Mouse (Mus musculus) lung, embryonic 14.5 days (tissue): Measurements from ENCODE around the gene Mettl2. TPM values are rescaled to one million over a fixed set of nuclear protein-coding genes. Genes with fewer than 3 reads are reported as not detected.

Source experiments
- ATAC-seq: fragments of 200-750 bp; cut with Nextera tagmentation; 2 replicates; pipeline ENCODE4 v1.8.0; 2017; ENCODE audit warnings: mild to moderate bottlenecking, moderate TSS enrichment, moderate library complexity; ENCODE audit not compliant: insufficient read depth
- DNase-seq: peaks from one replicate; pipeline ENCODE4 v3.0.0-alpha.2; 2015
- H3K27ac ChIP-seq: fragments of 300-500 bp; sonication (generic); 2 replicates; pipeline ENCODE4 v1.5.1; 2014; ENCODE audit warnings: low read depth, mild to moderate bottlenecking, moderate library complexity
- H3K27me3 ChIP-seq: fragments of 300-500 bp; sonication (generic); 2 replicates; pipeline ENCODE4 v1.6.1; 2014; ENCODE audit warnings: low read length, control low read depth; ENCODE audit not compliant: insufficient read depth
- H3K36me3 ChIP-seq: fragments of 300-500 bp; sonication (generic); 2 replicates; pipeline ENCODE4 v1.6.1; 2014; ENCODE audit warnings: control low read depth; ENCODE audit not compliant: insufficient read depth
- H3K4me1 ChIP-seq: fragments of 300-500 bp; sonication (generic); 2 replicates; pipeline ENCODE4 v1.6.1; 2014; ENCODE audit warnings: antibody characterized with exemption, control low read depth; ENCODE audit not compliant: insufficient read depth
- H3K4me2 ChIP-seq: fragments of 300-500 bp; sonication (generic); 2 replicates; pipeline ENCODE4 v1.6.1; 2014; ENCODE audit warnings: mild to moderate bottlenecking
- H3K4me3 ChIP-seq: fragments of 300-500 bp; sonication (generic); 2 replicates; pipeline ENCODE4 v1.5.1; 2014; ENCODE audit warnings: low read depth, low read length
- H3K9ac ChIP-seq: fragments of 300-500 bp; sonication (generic); 2 replicates; pipeline ENCODE4 v1.6.1; 2014
- H3K9me3 ChIP-seq: fragments of 300-500 bp; sonication (generic); 2 replicates; pipeline ENCODE4 v1.6.1; 2016; ENCODE audit warnings: low read depth, low read length, control low read depth
- CTCF ChIP-seq: IDR thresholded peaks from 2 replicates; pipeline ENCODE4 v1.5.1; 2016; ENCODE audit warnings: antibody characterized with exemption, low read depth
- WGBS: fragments of 180-500 bp; shearing (Covaris S2); extraction: QIAGEN DNeasy Blood & Tissue Kit; methylation state at CpG from one replicate; pipeline ENCODE4 v1.1.7; 2014; 5-methylcytosine and 5-hydroxymethylcytosine counted together
- polyA plus RNA-seq: library from polyadenylated mRNA; unstranded; fragments of >200 nt; fragmentation: Nextera tagmentation; extraction: Ambion mirVana; gene quantifications from 2 replicates; pipeline ENCODE4 v1.2.1, GENCODE M21; 2014

The Mettl2 gene
- polyA plus RNA-seq, 1 experiment from 2014 or later = 46.8 TPM

DNA sequence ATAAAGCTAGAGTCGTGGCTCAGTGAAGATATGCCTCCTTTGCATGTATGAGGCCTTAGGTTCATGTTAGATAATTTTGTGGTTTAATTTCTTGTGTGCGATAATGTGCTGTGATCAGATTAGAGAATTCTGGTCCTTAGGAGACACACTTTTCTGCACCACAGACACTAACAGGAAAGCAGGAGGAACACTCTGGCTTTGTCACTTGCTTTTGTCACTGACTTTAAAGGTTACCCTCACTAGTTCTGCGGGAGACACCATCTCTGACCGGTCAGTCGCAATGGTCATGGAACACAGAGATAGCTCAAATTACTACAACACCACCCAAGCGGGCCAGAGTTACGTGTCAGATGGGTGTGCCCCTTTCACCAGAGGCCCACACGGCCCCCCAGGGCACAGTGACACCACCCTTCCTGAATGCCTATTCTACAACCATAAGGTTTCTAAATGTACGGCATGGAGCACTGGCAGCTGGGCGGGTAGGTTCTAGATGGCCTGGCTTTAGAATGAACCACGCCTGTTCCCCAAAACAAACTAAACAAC is 26.2 kb downstream of the Mettl2 start:
- Histone ChIP-seq H3K27ac (no peak overlapping the region), H3K4me3 (no peak overlapping the region), H3K4me1 (peaks cover 12% of the 10 kb centered on the region), H3K36me3 (no peaks in the 10 kb centered on the region), H3K27me3 (no peaks in the 10 kb centered on the region), H3K9ac (no peak overlapping the region), H3K9me3 (no peaks in the 10 kb centered on the region), H3K4me2 (no peak overlapping the region)
- DNase-seq (no peak), ATAC-seq (no peak)
- 74% methylated on average over 11 of the region's 11 CpGs for WGBS
- TF ChIP-seq CTCF = no peak

DNA sequence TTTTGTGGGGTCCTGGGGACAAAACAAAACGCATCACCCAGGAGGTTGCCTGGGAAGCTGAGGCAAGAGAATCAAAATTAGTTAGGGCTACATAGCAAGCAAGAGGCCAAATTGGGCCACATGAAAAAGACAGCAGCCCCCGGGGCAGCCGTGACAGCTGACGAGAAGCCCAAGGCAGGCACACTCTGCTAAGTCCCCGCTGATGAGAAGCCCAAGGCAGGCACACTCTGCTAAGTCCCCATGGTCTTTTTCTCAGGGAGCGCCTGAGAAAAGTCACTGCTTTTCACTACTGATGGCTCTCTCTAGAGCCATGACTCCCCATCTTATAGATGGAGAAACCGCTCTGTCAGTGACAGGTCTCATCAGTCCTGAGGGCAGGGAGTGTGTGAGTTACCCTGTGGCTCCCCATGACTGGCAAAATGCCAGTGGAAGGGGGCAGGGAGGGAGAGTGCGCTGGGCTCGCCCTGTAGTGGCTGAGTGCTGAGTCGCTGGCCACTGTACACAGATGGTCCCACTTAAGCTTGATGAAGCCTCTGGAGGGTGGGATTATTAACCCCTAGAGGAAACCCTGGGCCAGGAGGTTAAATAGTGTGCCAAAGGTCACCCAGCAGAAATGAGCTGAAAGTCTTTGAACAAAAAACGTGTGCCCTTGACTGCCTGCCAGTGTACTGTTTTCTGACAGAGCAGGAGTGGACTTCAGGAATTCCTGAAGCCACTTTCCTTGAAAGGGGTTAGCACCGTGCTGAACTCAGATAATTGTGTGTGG is 27.0 kb downstream of the Mettl2 start:
- Histone ChIP-seq H3K27me3 (no peaks in the 10 kb centered on the region), H3K4me2 (peak overlapping the region; percentile 29; the same call in 1 of the 2 replicates), H3K9me3 (no peaks in the 10 kb centered on the region), H3K4me3 (no peak overlapping the region), H3K36me3 (no peaks in the 10 kb centered on the region), H3K27ac (peak overlapping the region; percentile 46), H3K4me1 (peaks cover 12% of the 10 kb centered on the region), H3K9ac (no peak overlapping the region)
- TF ChIP-seq CTCF = no peak
- WGBS = 13% methylated on average over 12 of the region's 12 CpGs
- peak; percentile 87 for ATAC-seq
- DNase-seq = peak; percentile 84

DNA sequence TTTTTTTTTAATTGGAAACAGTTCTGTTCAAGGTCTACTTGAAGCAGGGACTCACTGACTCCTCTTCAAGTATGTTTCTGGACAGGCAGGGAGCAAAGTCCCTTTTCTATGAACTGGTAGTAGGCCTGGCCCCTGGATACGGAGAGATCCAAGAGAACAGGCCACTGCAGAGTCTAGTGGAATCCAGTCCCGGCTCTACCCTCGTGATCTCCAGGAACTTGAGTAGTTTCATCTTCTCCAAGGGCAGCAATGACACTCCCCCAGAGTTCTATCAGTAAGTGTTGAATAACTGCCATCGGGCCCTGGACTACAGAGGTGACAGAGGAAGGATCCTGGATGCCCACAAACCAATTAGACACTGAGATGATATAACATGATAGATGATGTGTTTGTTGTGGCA is 29.7 kb downstream of the Mettl2 start:
- no peak for TF ChIP-seq CTCF
- H3K36me3 ChIP-seq = no peaks in the 10 kb centered on the region
- peak; percentile 57 for DNase-seq
- 20% methylated on average over 4 of the region's 4 CpGs for WGBS
- H3K27ac ChIP-seq = no peak overlapping the region; the same call in 1 of the 2 replicates
- H3K27me3 ChIP-seq = no peaks in the 10 kb centered on the region
- no peaks in the 10 kb centered on the region for H3K9me3 ChIP-seq
- H3K4me1 ChIP-seq = peaks cover 12% of the 10 kb centered on the region
- no peak for ATAC-seq
- no peak overlapping the region for H3K4me3 ChIP-seq
- H3K4me2 ChIP-seq = no peak overlapping the region
- H3K9ac ChIP-seq = no peak overlapping the region

DNA sequence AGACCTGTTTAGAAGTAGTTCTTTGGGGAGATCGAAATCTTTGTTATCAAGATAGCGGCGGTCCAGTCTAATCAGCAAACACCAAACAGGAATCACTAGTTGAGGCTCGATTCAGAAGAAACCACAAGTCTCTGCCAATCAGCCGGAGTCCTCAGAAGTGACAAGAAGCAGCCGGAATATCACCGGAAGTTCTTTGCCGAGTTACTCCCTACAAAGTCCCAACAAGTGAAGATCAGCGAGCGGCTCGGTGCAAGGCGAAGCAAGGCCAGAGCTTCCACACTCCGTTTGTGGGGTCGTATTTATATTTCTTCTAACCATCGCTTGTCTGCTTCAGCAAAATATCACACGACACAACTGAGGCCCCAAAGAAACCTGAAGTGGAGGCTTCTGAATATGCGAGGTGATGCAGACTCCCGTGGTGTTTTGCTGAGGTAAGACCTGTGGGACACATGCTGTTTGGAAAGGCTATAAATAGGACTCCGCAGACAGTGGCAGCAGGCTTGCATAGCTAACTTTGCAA is 30.6 kb downstream of the Mettl2 start:
- WGBS = 69% methylated on average over 19 of the region's 19 CpGs
- no peak overlapping the region for H3K4me3 ChIP-seq
- no peaks in the 10 kb centered on the region for H3K9me3 ChIP-seq
- H3K4me2 ChIP-seq = no peak overlapping the region
- H3K27ac ChIP-seq = no peak overlapping the region
- no peaks in the 10 kb centered on the region for H3K36me3 ChIP-seq
- H3K9ac ChIP-seq = no peak overlapping the region
- ATAC-seq = no peak
- H3K4me1 ChIP-seq = peaks cover 12% of the 10 kb centered on the region
- no peak for TF ChIP-seq CTCF
- DNase-seq = no peak
- H3K27me3 ChIP-seq = no peaks in the 10 kb centered on the region

DNA sequence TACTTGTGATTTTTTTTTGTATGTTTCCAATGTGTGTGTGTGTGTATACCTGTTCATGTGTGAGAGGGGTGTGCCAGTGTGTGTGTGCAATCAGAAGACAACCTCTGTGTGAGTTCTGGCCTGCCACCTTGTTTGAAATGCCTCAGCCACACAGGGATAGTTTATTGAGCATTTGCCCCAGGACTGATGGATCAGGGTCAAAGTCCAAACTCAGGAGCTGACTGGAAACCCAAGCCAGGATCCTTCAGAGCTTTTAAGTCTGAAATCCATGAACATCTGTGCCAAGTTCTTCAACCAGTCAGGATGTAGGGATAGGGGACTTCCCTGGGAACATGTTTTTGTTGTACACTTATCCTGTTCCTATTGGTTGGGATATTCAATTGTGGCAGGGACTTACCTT is 31.8 kb downstream of the Mettl2 start:
- Histone ChIP-seq H3K9ac (no peak overlapping the region), H3K4me3 (no peak overlapping the region), H3K4me2 (no peak overlapping the region), H3K27ac (no peak overlapping the region), H3K4me1 (peaks cover 10% of the 10 kb centered on the region), H3K36me3 (no peaks in the 10 kb centered on the region), H3K9me3 (no peaks in the 10 kb centered on the region; the same call in 1 of the 2 replicates), H3K27me3 (no peaks in the 10 kb centered on the region)
- no peak for TF ChIP-seq CTCF
- ATAC-seq (no peak), DNase-seq (no peak)

DNA sequence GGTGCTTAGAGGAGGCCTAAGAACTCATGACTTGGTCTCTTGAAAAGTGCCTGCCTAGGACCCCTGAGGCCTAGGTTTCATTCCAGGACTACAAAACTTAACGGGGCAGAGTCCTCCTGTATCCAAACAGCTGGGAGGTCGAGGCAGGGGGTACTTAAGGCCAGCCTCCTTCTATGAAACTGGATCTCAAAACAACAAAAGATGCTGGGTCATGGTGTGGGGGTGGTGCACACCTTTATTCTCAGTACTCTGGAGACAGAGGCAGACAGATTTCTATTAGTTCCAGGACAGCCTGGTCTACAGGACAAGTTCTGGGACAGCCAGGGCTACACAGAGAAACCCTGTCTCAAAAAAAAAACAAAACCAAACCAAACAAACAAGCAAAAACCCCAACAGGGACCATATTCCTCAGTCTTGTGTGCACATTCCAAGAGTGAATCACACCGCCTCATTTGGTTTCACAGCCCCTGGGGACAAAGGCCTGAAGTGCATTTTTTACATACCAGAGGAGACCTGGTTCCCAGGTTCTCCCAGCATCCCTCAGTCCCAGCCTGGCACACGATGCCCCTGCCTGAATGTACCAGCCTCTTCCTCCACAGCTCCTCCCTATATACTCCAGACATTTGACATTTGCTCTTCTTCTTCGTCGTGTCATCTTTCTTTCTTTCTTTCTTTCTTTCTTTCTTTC is 33.6 kb downstream of the Mettl2 start:
- peak; percentile 34 for DNase-seq
- WGBS = 52% methylated on average over 6 of the region's 6 CpGs
- Histone ChIP-seq H3K36me3 (no peaks in the 10 kb centered on the region), H3K4me3 (no peak overlapping the region), H3K9ac (no peak overlapping the region), H3K27ac (no peak overlapping the region), H3K9me3 (peaks cover 6% of the 10 kb centered on the region; the same call in 1 of the 2 replicates), H3K4me1 (peaks cover 3% of the 10 kb centered on the region; the same call in 1 of the 2 replicates), H3K4me2 (no peak overlapping the region), H3K27me3 (no peaks in the 10 kb centered on the region)
- no peak for ATAC-seq
- TF ChIP-seq CTCF = no peak

DNA sequence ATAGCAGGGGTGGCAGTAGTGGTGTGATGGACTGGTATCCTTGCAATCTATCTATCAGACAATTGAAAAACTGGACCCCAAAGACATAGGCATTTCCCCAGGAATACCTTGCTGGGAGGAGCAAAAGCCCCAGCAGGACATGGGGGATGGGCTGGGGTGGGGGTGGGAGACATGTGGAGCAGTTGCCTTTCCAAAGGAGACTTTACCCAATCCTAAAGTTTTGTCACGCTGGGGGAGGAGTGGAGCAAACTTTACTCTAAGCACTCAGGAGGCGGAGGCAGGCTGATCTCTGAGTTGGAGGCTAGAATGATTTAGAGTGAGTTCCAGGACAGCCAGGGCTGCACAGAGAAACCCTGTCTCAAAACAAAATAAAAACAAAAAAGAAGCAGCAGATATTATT is 35.2 kb downstream of the Mettl2 start:
- H3K4me2 ChIP-seq = no peak overlapping the region
- no peaks in the 10 kb centered on the region for H3K36me3 ChIP-seq
- TF ChIP-seq CTCF = no peak
- 81% methylated on average over 2 of the region's 2 CpGs for WGBS
- no peak overlapping the region for H3K9ac ChIP-seq
- no peak overlapping the region for H3K4me3 ChIP-seq
- H3K9me3 ChIP-seq = peaks cover 12% of the 10 kb centered on the region; the same call in 1 of the 2 replicates
- H3K27me3 ChIP-seq = no peaks in the 10 kb centered on the region
- H3K4me1 ChIP-seq = no peaks in the 10 kb centered on the region
- DNase-seq = no peak
- no peak overlapping the region for H3K27ac ChIP-seq
- ATAC-seq = no peak
